Mouse (Mus musculus) left cerebral cortex, postnatal 25 days (tissue): ENCODE measurements at regions not wholly inside any gene's neighbourhood (a gene's known extent, or its start where the extent isn't known, plus 50 kb on each side); places are given as distances from the start of the nearest gene placed in this dataset.

Experiments used
- DNase-seq, 2 experiments: peaks; one replicate each; pipeline ENCODE4 v3.0.0; 2022; ENCODE audit warnings: low spot score in 2 of 2, mixed read lengths in 1 of 2
- intact Hi-C: fragments of 180-260 bp; cut with DNase I; formaldehyde crosslinking; loops from one replicate; pipeline ENCODE4 v1.15.1; 2025

DNA sequence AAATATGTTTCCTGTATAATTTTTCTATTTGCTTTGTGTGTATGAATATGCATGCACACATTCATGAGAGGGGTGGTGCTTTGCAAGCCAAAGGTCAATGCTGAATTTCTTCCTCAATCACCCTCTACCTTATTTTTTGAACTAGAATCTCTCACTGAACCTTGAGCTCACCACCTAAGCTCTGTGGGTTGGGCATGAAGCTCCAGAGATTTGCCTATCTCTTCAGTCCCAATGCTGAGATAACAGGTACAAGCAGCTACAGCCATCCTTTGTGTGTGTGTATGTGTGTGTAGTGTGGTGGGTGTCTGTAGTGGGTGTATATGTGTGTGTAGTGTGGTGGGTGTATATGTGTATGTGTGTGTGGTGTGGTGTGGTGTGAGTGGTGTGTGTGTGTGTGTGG, 295.7 kb upstream of the Cited2 start:
- intact Hi-C loops: no loop called here
- no peak for DNase-seq

GRCm38 (mm10) chr10:17428315-17428714, 294.7 kb upstream of the Cited2 start:
- no peak for DNase-seq
- intact Hi-C loops: no loop called here

GRCm38 (mm10) chr10:17431068-17431467, 291.9 kb upstream of the Cited2 start:
- intact Hi-C loops: no loop called here
- DNase-seq: no peak

DNA sequence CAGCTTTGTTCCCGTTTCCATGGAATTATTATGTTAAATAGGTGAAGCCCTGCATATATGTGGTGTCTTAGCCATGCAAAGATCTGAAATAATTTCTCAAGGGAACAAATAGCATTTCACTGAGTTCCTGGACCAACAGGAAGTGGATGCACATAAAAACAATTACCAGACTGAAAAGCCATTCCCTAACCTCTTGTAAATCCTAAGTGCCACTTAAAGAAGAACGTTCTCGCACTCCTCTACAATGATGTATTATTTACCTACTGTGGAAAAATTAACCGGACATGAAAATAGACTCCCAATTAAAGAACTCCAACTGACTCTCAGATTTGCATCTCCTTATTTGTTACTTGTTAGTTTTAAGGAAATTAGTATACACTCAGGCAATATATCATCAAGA, 288.9 kb upstream of the Cited2 start:
- DNase-seq: no peak
- intact Hi-C loops: no loop called here

- no peak for DNase-seq
- intact Hi-C loops: no loop called here
These were observed 272.8 kb upstream of the Cited2 start for GRCm38 (mm10) chr10:17450240-17450639.

DNA sequence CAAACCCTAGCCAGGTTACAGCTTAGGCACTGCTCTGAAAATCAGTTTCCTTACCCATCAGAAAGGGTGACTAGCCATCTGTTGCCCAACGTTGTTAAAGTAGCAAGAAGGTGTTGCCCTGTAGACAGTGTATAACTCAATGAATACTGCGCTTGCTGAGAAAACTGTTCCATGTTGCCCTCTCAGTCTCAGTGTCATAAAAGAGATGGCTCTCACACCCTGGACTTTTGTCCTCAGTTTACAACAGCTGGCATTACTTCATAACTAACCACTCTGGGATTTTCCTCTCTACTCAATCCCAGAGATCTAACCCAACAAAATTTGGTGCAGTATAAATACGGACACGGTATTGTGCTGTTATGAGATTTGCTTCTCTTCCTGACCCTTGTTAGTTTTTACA, 252.1 kb upstream of the Cited2 start:
- DNase-seq: no peak
- intact Hi-C loops: no loop called here

DNA sequence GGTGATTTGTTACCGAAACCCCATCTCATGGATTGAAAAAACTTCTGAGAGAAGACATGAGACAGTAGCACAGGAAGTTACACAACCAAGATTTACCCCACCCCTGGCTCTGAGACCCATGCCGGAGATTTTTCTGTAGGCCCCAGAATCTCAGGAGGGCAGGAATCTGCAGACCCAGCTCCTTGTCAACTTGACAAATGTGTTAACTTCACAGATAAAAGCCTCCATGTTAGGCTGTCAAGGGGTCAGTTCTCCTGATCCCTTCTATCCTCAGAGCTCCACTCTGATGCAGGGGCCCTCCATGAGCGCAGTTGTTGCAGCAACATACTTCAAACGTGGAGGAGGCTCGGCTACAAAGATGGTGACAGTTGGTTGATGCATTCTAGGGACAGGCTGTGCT, 250.5 kb upstream of the Cited2 start:
- no peak for DNase-seq
- intact Hi-C loops: no loop called here

- no peak for DNase-seq
- intact Hi-C loops: no loop called here
These were observed 247.0 kb upstream of the Cited2 start for GRCm38 (mm10) chr10:17475976-17476375.

GRCm38 (mm10) chr10:17476720-17477119, 246.3 kb upstream of the Cited2 start:
- intact Hi-C loops: no loop called here
- DNase-seq: no peak

DNA sequence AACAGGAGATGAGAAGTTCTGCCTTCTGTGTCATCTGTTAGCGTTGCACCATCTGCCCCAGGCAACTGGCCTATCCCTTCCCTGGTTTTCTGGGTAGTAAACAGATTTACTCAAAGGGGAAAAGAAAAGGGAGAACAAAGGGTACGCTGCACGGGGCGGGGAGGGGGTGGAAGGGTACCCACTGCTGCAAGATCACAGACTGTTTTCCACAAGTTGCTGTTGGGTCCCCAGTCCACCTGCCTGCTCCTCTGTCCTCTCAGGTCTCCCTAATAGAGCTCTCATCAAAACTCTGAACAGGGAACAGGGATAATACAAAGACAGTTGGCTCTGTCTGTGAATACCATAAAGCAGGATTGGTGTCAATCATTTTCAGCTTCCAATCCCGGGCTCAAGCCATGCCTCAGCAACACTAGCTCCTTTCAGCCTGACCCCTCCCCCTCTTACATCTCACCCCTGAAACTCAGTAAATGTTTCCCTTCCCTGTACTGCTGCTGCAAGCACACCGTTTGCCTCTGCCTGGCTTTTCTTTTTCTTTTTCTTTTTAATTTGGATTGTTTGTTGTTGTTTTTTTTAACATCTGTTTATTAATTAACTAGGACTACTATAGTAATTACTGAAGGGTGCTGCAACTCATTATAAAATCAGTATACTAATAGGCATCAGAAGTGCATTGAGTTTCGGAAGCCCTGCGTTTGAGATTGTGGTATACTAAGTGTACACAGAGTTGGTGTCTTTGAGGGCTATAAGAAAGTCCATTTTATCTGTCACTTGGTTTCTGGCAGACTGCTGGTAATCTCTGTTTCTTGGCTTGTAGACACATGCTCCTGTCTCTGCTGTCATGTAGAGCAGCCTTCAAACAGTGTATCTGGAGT, 244.0 kb upstream of the Cited2 start:
- DNase-seq: no peak
- intact Hi-C loops: no loop called here

GRCm38 (mm10) chr10:17482751-17483150, 240.3 kb upstream of the Cited2 start:
- intact Hi-C loops: no loop called here
- no peak for DNase-seq

- DNase-seq: peak in 1 of 2 experiments; percentile 37
- intact Hi-C loops: no loop called here
These were observed 238.0 kb upstream of the Cited2 start for GRCm38 (mm10) chr10:17485049-17485449.

GRCm38 (mm10) chr10:17485515-17485914, 237.5 kb upstream of the Cited2 start:
- intact Hi-C loops: no loop called here
- DNase-seq: no peak

DNA sequence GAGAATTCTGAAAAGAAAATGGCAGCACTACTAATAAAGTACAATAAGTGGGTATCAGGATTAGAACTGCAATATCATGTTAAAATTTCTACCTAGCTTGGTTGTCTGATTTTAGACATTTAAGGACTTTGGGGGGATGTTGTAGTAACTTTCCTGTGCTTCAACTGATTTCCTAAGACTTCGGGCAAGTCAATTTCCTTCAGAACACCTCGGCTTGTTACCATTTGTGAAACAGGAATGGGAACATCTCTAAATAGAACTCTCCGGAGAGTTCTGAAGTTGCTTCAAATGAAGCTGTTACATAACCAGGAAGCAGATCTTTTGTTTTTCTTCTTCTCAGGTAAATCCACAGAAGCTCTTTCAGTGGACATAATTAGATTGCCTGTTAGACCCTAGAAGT, 237.0 kb upstream of the Cited2 start:
- intact Hi-C loops: no loop called here
- DNase-seq: peak in 1 of 2 experiments; percentile 25

GRCm38 (mm10) chr10:17487460-17487859, 235.6 kb upstream of the Cited2 start:
- intact Hi-C loops: no loop called here
- no peak for DNase-seq

GRCm38 (mm10) chr10:17491611-17492305, 231.3 kb upstream of the Cited2 start:
- intact Hi-C loops: no loop called here

GRCm38 (mm10) chr10:17493137-17493536, 229.9 kb upstream of the Cited2 start:
- DNase-seq: no peak

More at GRCm38 (mm10) chr10:17491611-17492305, 231.3 kb upstream of the Cited2 start:
- DNase-seq: no peak

DNA sequence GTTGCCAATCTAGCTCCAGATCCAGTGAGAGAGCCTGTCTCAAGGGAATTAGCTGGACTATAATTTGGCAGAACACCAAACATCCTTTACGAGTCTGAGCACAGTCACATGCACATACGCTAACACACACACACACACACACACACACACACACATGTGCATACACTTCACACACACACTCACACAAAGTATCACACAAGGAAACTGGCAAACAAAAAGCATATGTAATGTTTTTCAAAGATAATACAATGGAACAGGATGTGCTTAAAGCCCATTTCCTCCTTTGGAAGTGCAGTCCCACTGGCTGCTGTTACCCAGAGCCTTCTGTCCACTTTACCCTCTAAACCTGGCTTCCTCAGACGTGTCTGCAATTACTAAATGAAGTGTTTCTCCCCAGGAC, 226.2 kb upstream of the Cited2 start:
- DNase-seq: no peak
- intact Hi-C loops: no loop called here

More at GRCm38 (mm10) chr10:17493137-17493536, 229.9 kb upstream of the Cited2 start:
- intact Hi-C loops: no loop called here

DNA sequence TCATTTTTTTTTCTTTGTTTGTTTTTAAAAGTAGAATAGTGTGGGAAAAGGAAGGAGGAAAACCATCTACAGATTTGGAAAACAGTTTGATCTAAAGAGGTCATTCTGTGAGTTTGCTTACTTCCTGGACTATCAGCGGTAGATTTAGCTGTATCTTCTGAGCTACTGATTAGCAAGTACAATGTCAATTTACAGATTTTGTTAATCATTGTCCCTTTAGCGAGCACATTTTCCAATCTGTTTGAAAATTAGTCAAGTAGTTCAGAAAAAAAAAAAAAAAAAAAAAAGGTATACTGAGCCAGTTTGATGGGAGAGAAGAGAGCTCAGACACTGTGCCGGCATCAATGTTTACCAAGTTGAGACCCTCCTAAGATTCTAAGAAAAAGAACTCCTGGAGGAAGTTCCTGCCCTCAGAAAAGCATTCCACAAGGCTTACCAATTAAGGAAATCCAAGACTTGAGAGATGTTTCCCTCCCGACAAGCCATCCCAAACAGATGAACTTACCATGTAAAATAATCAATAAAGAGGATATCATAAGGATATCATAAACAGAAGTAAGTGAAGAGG, 212.3 kb upstream of the Cited2 start:
- intact Hi-C loops: no loop called here
- no peak for DNase-seq

DNA sequence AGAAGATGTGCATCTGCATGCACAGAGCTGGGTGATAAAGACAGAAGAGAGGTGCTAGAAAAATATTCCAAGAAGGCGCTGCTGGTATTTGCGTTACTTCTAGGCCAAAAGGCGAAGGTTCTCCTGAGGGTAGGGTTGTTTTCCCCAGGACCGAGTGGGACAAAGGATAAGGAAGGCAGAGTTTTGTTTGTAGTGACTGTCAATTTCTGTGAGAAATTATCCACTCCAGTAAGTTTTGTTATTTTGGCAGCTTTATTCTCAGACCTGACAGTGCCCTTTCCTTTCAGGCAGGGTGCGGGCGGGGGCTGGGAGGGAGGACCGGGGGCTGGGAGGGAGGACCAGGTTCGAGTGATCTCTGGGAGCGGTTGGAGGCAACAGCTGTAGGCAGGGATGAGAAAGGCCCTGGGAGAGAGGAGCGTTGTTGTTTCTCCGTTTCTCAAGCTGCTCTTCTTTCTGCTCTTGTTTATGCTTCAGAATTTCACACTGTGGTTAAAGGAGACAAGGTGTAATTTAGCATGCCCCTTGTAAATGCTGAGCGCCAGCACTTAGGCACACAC, 211.2 kb upstream of the Cited2 start:
- intact Hi-C loops: no loop called here
- DNase-seq: no peak
